Mouse (Mus musculus) MEL (cell line): ENCODE results near the gene Crhbp.

Experiments
- CHD2 ChIP-seq: IDR thresholded peaks from 2 replicates; pipeline ENCODE4 v1.6.1; 2011; ENCODE audit warnings: low read length, improper control_type of control experiment
- CTCF ChIP-seq, 3 experiments: IDR thresholded peaks in 2 of 3; conservative IDR thresholded peaks in 1 of 3; 2 replicates each; pipeline ENCODE4 v1.5.1; 2011 to 2012; ENCODE audit warnings: low read length in 3 of 3, low read depth in 2 of 3, mild to moderate bottlenecking in 2 of 3, improper control_type of control experiment in 1 of 3, inconsistent platforms in 1 of 3, mixed read lengths in 1 of 3, moderate library complexity in 1 of 3; ENCODE audit not compliant: control insufficient read depth in 1 of 3, insufficient read depth in 1 of 3, poor library complexity in 1 of 3, severe bottlenecking in 1 of 3
- POLR2A ChIP-seq, 2 experiments: IDR thresholded peaks; 2 replicates each; pipeline ENCODE4 v1.6.1; 2011 to 2012; ENCODE audit warnings: low read length in 2 of 2, mild to moderate bottlenecking in 2 of 2, control low read depth in 1 of 2, improper control_type of control experiment in 1 of 2, low read depth in 1 of 2, moderate library complexity in 1 of 2; ENCODE audit not compliant: control insufficient read depth in 1 of 2, insufficient read depth in 1 of 2, poor library complexity in 1 of 2
- USF2 ChIP-seq, 2 experiments: IDR thresholded peaks; 2 replicates each; pipeline ENCODE4 v1.6.1; 2011 to 2012; ENCODE audit warnings: improper control_type of control experiment in 2 of 2, low read length in 2 of 2, borderline replicate concordance in 1 of 2, inconsistent platforms in 1 of 2, low read depth in 1 of 2, mild to moderate bottlenecking in 1 of 2; ENCODE audit not compliant: insufficient read depth in 1 of 2
- ZC3H11A ChIP-seq: IDR thresholded peaks from 2 replicates; pipeline ENCODE4 v1.6.1; 2012; ENCODE audit warnings: low read depth, mild to moderate bottlenecking, inconsistent platforms, low read length, improper control_type of control experiment

- TF ChIP-seq ZC3H11A (no peak), USF2 (IDR thresholded peaks at IDR 0.05; ENCODE audit: borderline replicate concordance in 1 of 2, insufficient read depth in 1 of 2, low read depth in 1 of 2, low read length in 2 of 2) (no peak), CHD2 (no peak), CTCF (IDR thresholded peaks at IDR 0.05 in 2 of 3, conservative IDR thresholded peaks at IDR 0.05 in 1 of 3; ENCODE audit: control insufficient read depth in 1 of 3, insufficient read depth in 1 of 3, low read depth in 2 of 3, low read length in 3 of 3, poor library complexity in 1 of 3, severe bottlenecking in 1 of 3) (no peak), POLR2A (IDR thresholded peaks at IDR 0.05; ENCODE audit: control insufficient read depth in 1 of 2, insufficient read depth in 1 of 2, low read depth in 1 of 2, low read length in 2 of 2, poor library complexity in 1 of 2) (no peak)
These were observed 32.4 kb upstream of the Crhbp start for GRCm38 (mm10) chr13:95477173-95477572.
